Mouse (Mus musculus): ENCODE results near the gene P2ry2.

The P2ry2 gene

DNA sequence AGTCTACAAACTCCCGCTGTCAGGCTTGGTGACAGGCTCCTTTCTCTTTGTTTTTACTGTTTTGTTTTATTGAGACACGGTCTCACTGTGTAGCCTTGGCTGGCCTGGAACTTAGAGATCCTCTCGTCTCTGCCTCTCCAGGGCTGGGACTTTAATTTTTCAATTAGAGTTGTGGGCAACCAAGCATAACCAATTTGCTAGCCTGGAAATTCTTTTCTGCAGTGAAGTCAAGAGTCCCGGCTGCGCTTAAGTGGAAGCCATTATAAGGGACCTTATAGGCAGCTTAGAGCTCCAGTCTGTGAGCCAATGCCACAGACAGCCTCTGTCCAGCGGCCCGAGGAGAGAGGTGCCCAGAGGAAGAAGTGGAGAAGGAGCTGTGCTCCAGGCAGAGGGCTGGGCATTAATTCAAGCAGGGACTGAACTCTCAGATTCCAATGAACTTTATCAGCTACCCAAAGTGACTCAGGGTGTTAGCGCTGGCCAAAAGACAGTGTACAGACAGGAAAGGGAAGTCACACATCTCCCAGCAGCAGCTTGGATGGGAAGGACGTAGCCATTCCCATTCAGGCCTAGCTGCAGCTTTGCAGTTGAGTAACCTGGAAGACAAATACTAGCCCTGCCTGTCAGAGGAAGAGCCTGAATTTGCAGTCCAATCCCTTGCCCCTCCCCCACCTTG lies 21.9 kb downstream of the P2ry2 start:
- ATAC-seq (ENCODE audit: insufficient number of reproducible peaks, low FRiP score, low TSS enrichment): no peak

- no peak for ATAC-seq (ENCODE audit: insufficient number of reproducible peaks, low FRiP score, low TSS enrichment)
Measured at GRCm38 (mm10) chr7:100988092-100988491, 24.6 kb downstream of the P2ry2 start.

DNA sequence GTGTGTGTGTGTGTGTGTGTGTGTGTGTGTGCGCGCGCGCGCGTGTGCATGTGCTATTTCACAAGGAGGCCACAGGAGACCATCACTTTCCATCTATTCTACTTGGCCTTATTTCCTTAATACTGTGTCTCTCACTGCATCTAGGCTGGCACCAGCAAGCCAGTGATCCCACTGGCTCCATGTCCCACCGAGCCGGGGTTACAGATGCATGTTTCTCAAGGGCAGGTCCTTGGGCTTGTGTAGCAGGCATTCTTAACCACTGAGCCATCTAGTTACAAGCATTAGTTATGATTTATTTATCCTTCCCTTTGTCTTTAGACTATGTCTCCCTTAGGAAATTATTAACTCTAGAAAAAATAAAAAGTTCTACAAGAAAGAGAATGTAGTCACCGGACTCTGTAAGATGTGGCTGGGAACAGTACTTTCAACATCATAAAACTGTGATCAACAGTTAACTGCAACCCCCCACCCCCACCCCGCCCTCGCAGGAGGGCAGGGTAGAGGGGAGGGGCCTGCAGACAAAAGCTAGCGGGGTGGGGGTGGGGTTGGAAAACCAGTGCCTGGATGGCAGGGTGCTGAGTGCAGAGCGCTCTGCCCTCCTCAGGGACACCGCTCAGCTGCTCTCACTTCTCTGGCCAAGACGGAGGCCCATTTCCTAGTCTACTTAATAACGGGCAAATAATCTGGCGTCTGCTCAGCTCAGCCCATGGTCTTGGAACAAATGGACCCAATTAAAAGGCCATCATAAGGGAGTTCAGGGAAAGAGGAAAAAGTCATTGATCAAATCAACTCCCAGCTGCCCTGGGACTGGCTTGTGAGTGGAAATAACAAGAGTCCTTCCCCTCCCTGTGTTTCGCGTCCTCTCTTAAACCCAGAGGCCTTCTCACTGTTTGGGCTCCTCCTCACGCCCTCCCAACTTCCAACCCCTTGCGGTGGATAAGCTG lies 27.9 kb downstream of the P2ry2 start:
- no peak for ATAC-seq (ENCODE audit: insufficient number of reproducible peaks, low FRiP score, low TSS enrichment)

- no peak for ATAC-seq (ENCODE audit: insufficient number of reproducible peaks, low FRiP score, low TSS enrichment)
Measured at GRCm38 (mm10) chr7:100979175-100979574, 33.5 kb downstream of the P2ry2 start.

GRCm38 (mm10) chr7:100978171-100978570 lies 34.5 kb downstream of the P2ry2 start:
- no peak for ATAC-seq (ENCODE audit: insufficient number of reproducible peaks, low FRiP score, low TSS enrichment)

GRCm38 (mm10) chr7:100974135-100974903 lies 38.3 kb downstream of the P2ry2 start, which contains the start of gene P2ry6:
P2ry6 (minus strand) TSS chr7:100974649.
- ATAC-seq (ENCODE audit: insufficient number of reproducible peaks, low FRiP score, low TSS enrichment): no peak

DNA sequence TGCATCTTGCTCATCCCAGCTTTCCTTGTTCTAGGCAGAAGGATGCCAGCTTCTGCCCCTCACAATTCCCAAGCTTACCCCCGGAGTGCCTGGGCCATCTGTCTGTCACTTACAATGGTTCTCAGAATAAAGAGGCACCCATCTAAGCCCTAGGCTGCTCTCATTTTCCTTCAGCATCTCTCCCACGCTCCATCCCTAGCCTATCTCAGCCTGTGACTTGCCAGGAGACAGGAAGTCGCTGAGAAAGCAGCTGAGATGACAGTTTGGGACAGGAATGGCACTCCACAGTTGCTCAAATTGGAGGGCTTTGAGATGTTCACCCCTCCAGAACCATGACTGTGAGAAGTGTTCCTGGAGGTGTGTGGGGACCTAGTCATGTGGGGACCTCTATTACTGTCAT lies 39.8 kb downstream of the P2ry2 start:
- ATAC-seq (ENCODE audit: insufficient number of reproducible peaks, low FRiP score, low TSS enrichment): no peak

- ATAC-seq (ENCODE audit: insufficient number of reproducible peaks, low FRiP score, low TSS enrichment): no peak
Measured at GRCm38 (mm10) chr7:100968874-100969659, 43.6 kb downstream of the P2ry2 start.

DNA sequence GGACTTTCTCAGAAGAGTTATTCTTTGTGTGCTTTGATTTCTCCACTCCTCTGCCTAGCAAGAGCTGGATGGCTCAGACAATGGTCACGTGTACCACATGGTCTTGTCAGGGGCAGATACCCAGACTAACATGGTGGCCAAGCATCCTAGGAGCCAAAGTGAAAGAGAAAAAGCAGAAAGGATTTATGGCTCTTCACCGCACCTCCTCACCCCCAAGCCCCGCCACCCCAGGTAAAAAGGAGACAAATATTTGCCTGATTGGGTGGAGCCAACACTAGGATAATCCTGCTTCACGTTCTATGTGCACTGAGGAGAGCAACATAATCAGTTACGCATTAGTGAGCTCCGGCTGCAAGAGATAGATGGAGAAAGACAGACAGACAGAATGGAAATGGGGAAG lies 44.3 kb downstream of the P2ry2 start:
- ATAC-seq (ENCODE audit: insufficient number of reproducible peaks, low FRiP score, low TSS enrichment): no peak

DNA sequence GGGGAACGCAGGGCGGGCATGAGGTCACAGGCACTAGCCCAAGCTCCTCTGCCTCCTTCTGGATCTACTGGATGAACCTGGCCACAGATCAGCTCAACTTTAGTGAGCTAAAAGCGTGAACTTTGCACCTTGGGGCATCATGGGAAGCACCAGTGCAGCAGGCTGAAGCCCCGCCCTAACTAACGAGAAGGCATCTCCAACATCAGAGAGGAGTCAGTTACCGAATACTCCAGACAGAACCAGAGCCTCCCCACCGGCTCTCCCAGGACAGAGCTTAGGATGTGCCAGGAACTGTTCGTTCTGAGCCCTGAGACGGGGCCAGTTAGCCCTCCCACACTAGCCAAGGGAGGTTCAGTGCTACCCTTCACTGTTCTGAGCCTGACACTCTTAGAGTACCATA lies 44.8 kb downstream of the P2ry2 start:
- ATAC-seq (ENCODE audit: insufficient number of reproducible peaks, low FRiP score, low TSS enrichment): no peak

DNA sequence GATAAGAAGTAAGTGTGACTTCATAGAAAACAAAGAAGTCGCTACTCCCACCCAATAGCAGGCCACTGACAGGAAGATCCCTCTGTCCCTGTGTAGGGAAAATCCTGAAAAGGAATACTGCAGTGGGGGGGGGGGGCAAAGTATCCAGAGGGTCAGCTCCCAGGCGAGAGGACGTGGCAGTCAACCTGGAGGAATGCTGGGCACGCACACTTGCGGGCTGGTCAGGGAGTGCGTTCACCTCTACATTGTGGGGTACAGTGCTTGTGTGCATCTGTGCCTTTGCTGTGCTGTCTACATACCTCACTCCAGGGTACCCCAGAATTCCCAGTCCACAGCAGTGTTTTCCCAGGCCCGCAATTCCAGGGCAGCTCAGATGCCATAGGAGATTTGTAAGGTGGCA lies 46.7 kb downstream of the P2ry2 start:
- no peak for ATAC-seq (ENCODE audit: insufficient number of reproducible peaks, low FRiP score, low TSS enrichment)

GRCm38 (mm10) chr7:100965079-100965478 lies 47.6 kb downstream of the P2ry2 start:
- no peak for ATAC-seq (ENCODE audit: insufficient number of reproducible peaks, low FRiP score, low TSS enrichment)

GRCm38 (mm10) chr7:100964242-100964641 lies 48.4 kb downstream of the P2ry2 start:
- ATAC-seq (ENCODE audit: insufficient number of reproducible peaks, low FRiP score, low TSS enrichment): no peak

DNA sequence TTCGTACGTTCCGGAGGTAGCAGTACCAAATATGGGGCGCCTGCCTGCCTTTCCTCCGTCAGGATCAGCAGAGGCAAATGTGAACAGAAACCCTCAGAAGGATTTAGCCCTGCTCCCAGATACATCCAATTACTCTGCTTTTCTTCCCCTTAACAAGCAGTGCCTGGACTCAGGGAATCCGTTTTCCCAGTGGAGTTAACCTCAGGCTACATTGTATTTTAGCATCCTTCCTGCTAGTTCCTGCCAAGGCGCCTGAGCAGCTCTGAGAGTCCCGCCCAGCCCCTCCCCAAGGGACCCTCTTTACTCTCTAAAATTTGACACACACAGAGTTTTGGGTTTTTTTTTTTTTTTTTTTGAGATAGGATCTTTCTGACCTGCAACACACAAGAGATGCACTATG lies 49.3 kb downstream of the P2ry2 start:
- no peak for ATAC-seq (ENCODE audit: insufficient number of reproducible peaks, low FRiP score, low TSS enrichment)

DNA sequence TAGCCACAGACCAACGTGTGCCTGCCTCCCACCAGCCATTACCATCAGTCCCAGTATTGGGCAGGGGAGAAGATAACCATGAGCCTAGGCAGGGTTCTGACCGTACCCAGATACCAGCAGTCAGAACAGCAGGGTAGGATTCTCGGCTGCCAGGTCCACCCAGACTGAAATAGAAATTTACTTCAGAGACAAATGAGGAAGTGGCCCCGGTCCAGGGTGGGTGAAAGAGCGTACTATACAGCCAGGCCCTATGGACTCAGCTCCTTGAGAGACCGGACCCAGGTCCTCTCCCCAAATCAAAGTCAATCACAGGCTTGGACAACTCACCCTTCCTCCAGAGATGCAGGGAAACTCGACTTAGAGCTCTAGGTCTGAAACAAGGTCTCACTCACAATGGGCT lies 51.5 kb downstream of the P2ry2 start:
- ATAC-seq (ENCODE audit: insufficient number of reproducible peaks, low FRiP score, low TSS enrichment): no peak

DNA sequence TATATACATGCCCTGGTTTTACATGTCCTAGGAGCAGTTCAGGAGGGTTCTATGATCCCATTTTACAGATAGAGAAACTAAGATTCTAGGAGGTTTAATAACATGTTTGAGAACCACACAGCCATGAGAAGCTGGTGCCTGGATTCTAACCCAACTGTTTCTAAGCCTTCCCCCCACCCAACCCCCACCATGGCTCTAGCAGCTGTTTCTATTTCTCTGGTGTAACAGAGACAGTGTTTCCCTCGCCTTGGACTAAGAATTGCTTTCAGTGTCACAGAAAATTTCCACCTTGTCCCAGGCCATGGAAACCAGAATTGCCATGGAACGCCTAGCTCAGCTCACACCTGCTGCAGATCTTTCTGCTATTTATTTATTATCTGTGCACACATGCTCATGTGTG lies 52.2 kb downstream of the P2ry2 start:
- ATAC-seq (ENCODE audit: insufficient number of reproducible peaks, low FRiP score, low TSS enrichment): no peak

DNA sequence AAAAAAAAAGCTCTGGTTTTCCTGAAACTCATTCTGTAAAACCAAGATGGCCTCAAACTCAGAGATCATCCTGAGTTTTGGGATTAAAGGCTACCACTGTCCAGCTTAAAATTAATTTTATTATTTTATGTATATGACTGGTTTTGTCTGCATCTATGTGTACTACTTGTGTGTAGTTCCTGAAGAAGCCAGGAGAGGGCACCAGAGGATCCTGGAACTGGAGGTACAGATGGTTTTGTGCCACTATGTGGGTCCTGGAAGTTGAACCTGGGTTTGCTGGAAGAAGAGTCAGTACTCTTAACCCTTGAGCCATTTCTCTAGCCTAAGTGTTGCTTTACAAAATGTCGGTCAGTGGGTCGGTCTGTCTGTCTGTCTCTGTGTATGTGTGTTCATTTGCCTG lies 54.2 kb downstream of the P2ry2 start:
- no peak for ATAC-seq (ENCODE audit: insufficient number of reproducible peaks, low FRiP score, low TSS enrichment)

DNA sequence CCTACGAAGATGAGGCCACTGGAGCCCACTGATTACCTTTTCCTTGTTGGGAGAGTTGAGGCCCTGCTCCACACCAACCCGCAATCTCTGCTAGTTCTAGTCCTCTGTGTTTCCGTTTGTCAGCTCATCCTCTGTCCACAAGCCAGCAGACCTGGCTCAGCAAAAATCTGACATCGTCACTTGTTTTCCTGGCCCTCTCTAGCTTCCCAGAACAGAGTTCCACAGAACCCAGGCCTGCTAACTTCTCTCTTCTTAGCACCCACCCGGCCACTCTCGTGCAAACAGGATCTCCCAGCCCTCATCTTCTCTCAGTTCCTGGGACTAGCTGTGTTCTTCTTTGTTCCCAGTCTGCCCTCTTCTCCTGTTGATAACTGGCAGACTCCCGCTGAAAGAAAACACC lies 60.0 kb downstream of the P2ry2 start:
- no peak for ATAC-seq (ENCODE audit: insufficient number of reproducible peaks, low FRiP score, low TSS enrichment)

DNA sequence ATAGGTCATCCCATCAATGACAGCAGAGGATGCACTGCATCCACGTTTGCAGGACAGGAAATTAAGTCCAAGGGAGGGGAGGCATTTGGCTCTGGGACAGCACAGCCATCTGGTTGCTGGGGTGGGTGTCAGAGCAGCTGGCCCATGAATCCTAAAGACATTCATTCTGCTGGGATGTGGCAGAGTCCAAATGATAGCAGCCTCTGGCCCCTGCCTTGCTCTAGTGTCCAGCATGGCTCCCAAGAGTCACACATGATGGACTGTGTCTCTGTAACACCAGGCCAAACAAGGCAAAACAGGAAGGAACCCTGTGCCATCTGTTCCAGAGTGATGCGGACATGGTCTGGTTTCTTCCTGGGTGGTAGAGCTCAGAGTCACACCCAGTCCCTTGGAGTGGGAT lies 60.8 kb downstream of the P2ry2 start:
- no peak for ATAC-seq (ENCODE audit: insufficient number of reproducible peaks, low FRiP score, low TSS enrichment)

- ATAC-seq (ENCODE audit: insufficient number of reproducible peaks, low FRiP score, low TSS enrichment): no peak
Measured at GRCm38 (mm10) chr7:100950481-100951010, 62.1 kb downstream of the P2ry2 start.

Measured in cerebellum, adult (tissue).